Mouse (Mus musculus) adrenal gland, postnatal 10 days (tissue): ENCODE data around the gene Spout1. TPM values are rescaled to one million over a fixed set of nuclear protein-coding genes. Genes with fewer than 3 reads are reported as not detected.
"Not testable (repeated sequence)": the region's sequence is repeated elsewhere in the genome, so short reads cannot be mapped to it uniquely, and the experiment has no call there.

ENCODE experiments used
- DNase-seq: peaks from one replicate; pipeline ENCODE4 v3.0.0; 2021; ENCODE audit warnings: mixed read lengths
- total RNA-seq, 2 experiments: library from RNA; stranded (reverse); gene quantifications; 2 replicates each; pipeline ENCODE4 v1.2.3; 2021

Gene Spout1
- total RNA-seq, 2 experiments from 2014 or later = 18.1 TPM

GRCm38 (mm10) chr2:30131240-30131639, 47.0 kb downstream of the Spout1 start:
- not testable (repeated sequence) for DNase-seq

- DNase-seq = no peak
These were observed 48.1 kb downstream of the Spout1 start for GRCm38 (mm10) chr2:30130156-30130555.

DNA sequence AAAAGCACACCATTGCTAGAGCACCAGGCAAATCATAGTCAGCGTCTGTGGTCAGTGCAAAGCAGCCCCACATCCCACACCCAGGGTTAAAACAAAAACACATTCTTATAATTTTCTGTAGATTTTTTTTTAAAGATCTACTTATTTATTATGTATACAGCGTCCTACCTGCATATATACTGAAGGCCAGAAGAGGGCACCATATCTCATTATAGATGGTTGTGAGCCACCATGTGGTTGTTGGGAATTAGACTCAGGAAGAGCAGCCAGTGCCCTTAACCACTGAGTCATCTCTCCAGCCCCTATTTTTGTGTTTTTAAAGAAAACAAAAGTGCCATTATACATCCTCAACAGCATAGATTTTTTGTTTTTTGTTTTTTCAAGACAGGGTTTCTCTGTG, 49.5 kb downstream of the Spout1 start:
- no peak for DNase-seq

- DNase-seq = peak; percentile 98
These were observed 53.6 kb downstream of the Spout1 start, which contains the start of gene Zer1 for GRCm38 (mm10) chr2:30124472-30125274. Gene Zer1, minus strand, starts transcription at chr2:30124585.

DNA sequence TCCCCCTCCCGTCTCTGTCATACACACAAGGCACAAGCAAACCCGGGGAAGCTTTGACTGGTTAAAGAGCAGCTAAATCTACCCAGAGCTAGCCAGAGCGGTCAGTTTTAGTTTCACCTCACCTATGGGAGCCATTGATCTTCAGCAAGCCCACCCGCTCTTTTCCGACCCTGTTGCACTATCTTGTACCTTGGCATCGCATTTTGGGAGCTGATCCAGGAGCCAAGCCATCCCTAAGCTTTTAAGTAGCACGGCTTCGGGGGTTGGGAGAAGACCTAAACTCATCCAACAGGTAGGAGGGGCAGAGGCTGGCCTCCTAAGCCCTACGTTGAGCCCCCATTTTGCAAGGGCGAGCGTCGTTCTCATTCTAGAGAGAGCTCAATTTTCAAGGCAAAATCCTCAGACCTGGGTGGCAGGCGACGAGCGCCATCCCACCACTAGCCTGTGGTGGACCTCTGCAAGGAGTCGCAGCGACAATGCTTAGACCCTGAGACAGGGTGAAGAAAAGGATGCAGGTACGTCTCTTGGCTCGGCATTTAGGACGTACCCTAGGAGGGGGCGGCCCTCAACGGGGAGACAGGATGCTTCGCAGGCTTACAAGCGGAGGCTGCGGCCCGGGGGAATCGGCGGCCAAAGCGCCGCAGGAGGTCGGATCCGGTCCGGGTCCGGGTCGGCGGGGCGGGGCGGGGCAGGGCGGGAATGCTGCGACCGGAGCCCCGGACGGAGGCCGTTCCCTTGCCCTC, 54.4 kb downstream of the Spout1 start:
- no peak for DNase-seq

Other genes with a start within 250 kb of the Spout1 start
- gene Gle1, start 243.0 kb downstream of the Spout1 start, total RNA-seq = 10 to 100 TPM; 31.8 to 36.5 TPM
- 100 to 1,000 TPM; 200 to 226 TPM for gene Sptan1, start 212.9 kb downstream of the Spout1 start, total RNA-seq
- gene Wdr34, start 129.6 kb downstream of the Spout1 start, total RNA-seq = 10 to 100 TPM; 20.1 to 24.4 TPM
- 100 to 1,000 TPM; 216 to 221 TPM for gene Set, start 121.1 kb downstream of the Spout1 start, total RNA-seq
- gene Pkn3, start 100.8 kb downstream of the Spout1 start, total RNA-seq = 10 to 100 TPM in 1 of 2 experiments, 1 to 10 TPM in 1; 6.3 to 10.1 TPM
- gene Zdhhc12, start 84.8 kb downstream of the Spout1 start, total RNA-seq = 10 to 100 TPM; 14.9 to 19.0 TPM
- 10 to 100 TPM; 29.9 to 45.4 TPM for gene Zer1, start 53.9 kb downstream of the Spout1 start, total RNA-seq
- gene Tbc1d13, start 44.7 kb downstream of the Spout1 start, total RNA-seq = 10 to 100 TPM; 47.2 to 64.0 TPM
- 10 to 100 TPM; 55.6 to 58.2 TPM for gene Endog, start 7.0 kb downstream of the Spout1 start, total RNA-seq
- gene Kyat1, start 27.4 kb upstream of the Spout1 start, total RNA-seq = 10 to 100 TPM; 27.4 to 27.9 TPM
- 10 to 100 TPM; 43.5 to 53.2 TPM for gene Lrrc8a, start 59.3 kb upstream of the Spout1 start, total RNA-seq
- 1 to 10 TPM; 1.9 to 2.0 TPM for gene Gm28035, start 62.1 kb upstream of the Spout1 start, total RNA-seq
- gene Phyhd1, start 87.7 kb upstream of the Spout1 start, total RNA-seq = 10 to 100 TPM; 23.7 to 24.1 TPM
- not detected for gene Gm28038, start 102.6 kb upstream of the Spout1 start, total RNA-seq
- gene Dolk, start 107.9 kb upstream of the Spout1 start, total RNA-seq = 10 to 100 TPM; 43.4 to 46.2 TPM
- 10 to 100 TPM; 37.9 to 45.3 TPM for gene Nup188, start 107.9 kb upstream of the Spout1 start, total RNA-seq
- 10 to 100 TPM; 70.9 to 89.7 TPM for gene Sh3glb2, start 180.9 kb upstream of the Spout1 start, total RNA-seq
- 100 to 1,000 TPM in 1 of 2 experiments, 10 to 100 TPM in 1; 97.5 to 111 TPM for gene Miga2, start 185.8 kb upstream of the Spout1 start, total RNA-seq
- gene Dolpp1, start 213.8 kb upstream of the Spout1 start, total RNA-seq = 10 to 100 TPM; 14.5 to 23.6 TPM
- gene Crat, start 237.4 kb upstream of the Spout1 start, total RNA-seq = 100 to 1,000 TPM; 317 to 355 TPM
- gene Ptpa, start 237.6 kb upstream of the Spout1 start, total RNA-seq = 100 to 1,000 TPM; 152 to 170 TPM